Mouse (Mus musculus): ENCODE data around the gene Il2rb.
A peak's percentile ranks its signal among the peaks of the same experiment; 100 is the strongest.

Gene Il2rb

GRCm38 (mm10) chr15:78494968-78495406, at the start of gene Il2rb:
Gene Il2rb, minus strand, starts transcription at chr15:78495271.
- no peak for DNase-seq

- DNase-seq = no peak
These were observed 49.5 kb upstream of the Il2rb start, which contains the start of gene Sstr3 for GRCm38 (mm10) chr15:78544561-78545001. Gene Sstr3, minus strand, starts transcription at chr15:78544685.

- DNase-seq = no peak
These were observed 49.0 kb upstream of the Il2rb start for GRCm38 (mm10) chr15:78544041-78544440.

- DNase-seq = no peak
These were observed 47.8 kb upstream of the Il2rb start for GRCm38 (mm10) chr15:78542767-78543303.

- peak in 1 of 2 experiments; percentile 42 for DNase-seq
These were observed 47.2 kb upstream of the Il2rb start for GRCm38 (mm10) chr15:78542098-78542766.

GRCm38 (mm10) chr15:78541606-78542005, 46.5 kb upstream of the Il2rb start:
- peak in 1 of 2 experiments; percentile 13 for DNase-seq

- no peak for DNase-seq
These were observed 46.0 kb upstream of the Il2rb start for GRCm38 (mm10) chr15:78541036-78541435.

- no peak for DNase-seq
These were observed 40.8 kb upstream of the Il2rb start for GRCm38 (mm10) chr15:78535723-78536421.

GRCm38 (mm10) chr15:78533346-78533835, 38.3 kb upstream of the Il2rb start:
- DNase-seq = peak in 1 of 2 experiments; percentile 65

- no peak for DNase-seq
These were observed 37.7 kb upstream of the Il2rb start for GRCm38 (mm10) chr15:78532566-78533345.

- peak; percentile 99 to 100 for DNase-seq
These were observed 36.9 kb upstream of the Il2rb start for GRCm38 (mm10) chr15:78531901-78532469.

GRCm38 (mm10) chr15:78531451-78531720, 36.3 kb upstream of the Il2rb start:
- DNase-seq = no peak

- DNase-seq = peak; percentile 52 to 69
These were observed 35.8 kb upstream of the Il2rb start, which contains the start of gene C1qtnf6 for GRCm38 (mm10) chr15:78530671-78531450. Gene C1qtnf6, minus strand, starts transcription at chr15:78531416.

GRCm38 (mm10) chr15:78530141-78530540, 35.1 kb upstream of the Il2rb start:
- no peak for DNase-seq

GRCm38 (mm10) chr15:78529428-78529990, 34.4 kb upstream of the Il2rb start:
- peak; percentile 55 to 56 for DNase-seq

GRCm38 (mm10) chr15:78528726-78529411, 33.8 kb upstream of the Il2rb start:
- peak; percentile 29 to 51 for DNase-seq

- peak; percentile 21 to 22 for DNase-seq
These were observed 32.9 kb upstream of the Il2rb start for GRCm38 (mm10) chr15:78527973-78528372.

GRCm38 (mm10) chr15:78524163-78524562, 29.1 kb upstream of the Il2rb start:
- no peak for DNase-seq

GRCm38 (mm10) chr15:78521892-78522291, 26.8 kb upstream of the Il2rb start:
- DNase-seq = no peak

- DNase-seq = no peak
These were observed 26.3 kb upstream of the Il2rb start for GRCm38 (mm10) chr15:78521331-78521730.
